Mouse (Mus musculus) lung, postnatal 14 days (tissue): Measurements from ENCODE around the gene Rbms2.
A peak's percentile ranks its signal among the peaks of the same experiment; 100 is the strongest.
"Not testable (repeated sequence)": the region's sequence is repeated elsewhere in the genome, so short reads cannot be mapped to it uniquely, and the experiment has no call there.

Source experiments
- DNase-seq: peaks from one replicate; pipeline ENCODE4 v3.0.0; 2021

Gene Rbms2

GRCm38 (mm10) chr10:128179989-128180388 lies at the start of gene Rbms2:
Gene Rbms2 (minus strand): TSS chr10:128180297.
- peak; percentile 61 for DNase-seq

DNA sequence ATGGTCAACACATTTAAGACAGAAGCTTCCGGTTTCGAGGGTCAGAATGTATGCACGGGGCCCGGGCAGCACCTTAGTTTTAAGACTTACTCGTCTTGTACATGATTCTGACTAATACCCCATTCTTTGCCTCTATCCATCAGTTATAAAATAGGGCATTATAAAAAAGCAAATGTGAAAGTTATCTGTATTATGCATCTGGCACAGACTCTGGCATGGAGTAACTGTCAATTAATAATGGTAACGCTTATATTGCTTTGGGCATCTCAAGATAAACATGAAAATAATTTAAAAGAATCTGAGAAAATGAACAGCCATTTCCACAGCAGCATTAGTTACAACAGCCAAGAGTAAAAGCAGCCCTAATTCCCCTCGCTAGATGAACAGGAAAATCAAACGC lies 47.9 kb upstream of the Rbms2 start:
- no peak for DNase-seq

GRCm38 (mm10) chr10:128227592-128227991 lies 47.5 kb upstream of the Rbms2 start:
- DNase-seq: no peak

DNA sequence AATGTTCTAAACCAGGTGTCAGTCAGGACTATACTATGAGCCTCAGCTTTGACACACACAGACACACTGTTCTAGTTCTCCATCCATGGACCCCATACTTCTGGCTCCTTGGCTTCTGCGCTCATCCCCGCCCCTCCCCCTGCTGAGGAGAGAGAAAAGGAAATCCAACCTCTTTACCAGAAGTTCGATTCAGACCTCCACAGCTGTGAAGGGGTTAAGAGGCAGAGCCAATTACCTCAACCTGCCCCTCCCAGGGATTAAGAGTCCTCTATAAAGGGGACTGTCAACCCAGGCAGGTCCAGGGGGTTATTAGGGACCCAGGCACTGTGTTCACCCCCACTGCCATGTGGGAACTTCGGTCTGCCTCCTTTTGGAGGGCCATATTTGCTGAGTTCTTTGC lies 45.4 kb upstream of the Rbms2 start, which contains the start of gene Mip:
Mip (plus strand) TSS at position 301 of the 400 bp plus-strand sequence.
- no peak for DNase-seq

DNA sequence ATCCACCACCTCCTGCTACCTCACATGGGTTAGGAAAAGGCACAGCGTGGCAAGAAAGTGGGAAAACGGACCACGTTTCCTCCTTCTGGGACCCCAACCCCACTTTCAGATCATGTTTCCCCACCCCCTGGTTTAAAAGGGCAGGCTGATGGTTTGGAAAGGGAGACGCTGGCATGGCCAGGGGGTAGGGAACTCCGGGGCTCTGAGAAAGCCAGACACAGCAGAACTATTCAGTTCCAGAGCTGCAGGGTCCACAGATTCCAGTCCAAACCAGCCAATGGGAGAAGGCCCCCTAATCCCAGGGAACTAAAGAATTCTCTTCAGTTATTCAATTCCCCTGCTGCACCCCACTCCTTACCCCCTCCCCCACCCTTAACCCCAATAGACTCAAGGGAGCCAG lies 45.0 kb upstream of the Rbms2 start:
- no peak for DNase-seq

GRCm38 (mm10) chr10:128221533-128222286 lies 41.6 kb upstream of the Rbms2 start:
- DNase-seq: peak; percentile 6

GRCm38 (mm10) chr10:128218387-128219117 lies 38.5 kb upstream of the Rbms2 start:
- DNase-seq: no peak

DNA sequence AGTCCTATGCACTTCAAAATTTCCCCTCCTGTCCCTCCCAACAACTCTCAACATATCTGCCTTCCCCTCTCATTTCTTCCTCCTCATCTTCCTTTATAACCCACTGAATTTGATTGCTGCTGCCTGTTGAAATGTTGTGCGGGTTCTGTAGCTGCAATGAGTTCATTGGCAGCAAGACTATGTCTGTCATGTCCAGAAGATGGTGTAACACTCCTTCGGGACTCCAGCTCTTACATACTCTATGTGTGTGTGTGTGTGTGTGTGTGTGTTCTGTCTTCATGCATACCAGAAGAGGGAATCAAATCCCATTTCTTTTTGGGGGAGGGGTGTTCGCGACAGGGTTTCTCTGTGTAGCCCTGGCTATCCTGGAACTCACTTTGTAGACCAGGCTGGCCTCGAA lies 34.9 kb upstream of the Rbms2 start:
- no peak for DNase-seq

DNA sequence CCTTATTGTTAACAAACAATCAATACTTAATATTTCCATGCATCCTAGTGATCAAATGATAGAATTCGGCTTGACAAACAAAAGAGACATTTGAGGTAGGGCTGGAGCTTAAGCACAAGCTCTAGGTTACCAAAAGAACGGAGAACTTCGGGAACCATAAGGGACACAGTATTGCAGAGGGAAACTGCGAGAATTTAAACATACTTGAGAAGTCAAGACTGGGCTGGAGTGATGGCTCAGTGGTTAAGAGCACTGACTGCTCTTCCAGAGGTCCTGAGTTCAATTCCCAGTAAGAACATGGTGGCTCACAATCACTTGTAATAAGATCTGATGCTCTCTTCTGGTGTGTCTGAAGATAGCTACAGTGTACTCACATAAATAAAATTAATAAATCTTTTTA lies 34.0 kb upstream of the Rbms2 start:
- not testable (repeated sequence) for DNase-seq

GRCm38 (mm10) chr10:128212871-128213323 lies 32.8 kb upstream of the Rbms2 start:
- peak; percentile 73 for DNase-seq

DNA sequence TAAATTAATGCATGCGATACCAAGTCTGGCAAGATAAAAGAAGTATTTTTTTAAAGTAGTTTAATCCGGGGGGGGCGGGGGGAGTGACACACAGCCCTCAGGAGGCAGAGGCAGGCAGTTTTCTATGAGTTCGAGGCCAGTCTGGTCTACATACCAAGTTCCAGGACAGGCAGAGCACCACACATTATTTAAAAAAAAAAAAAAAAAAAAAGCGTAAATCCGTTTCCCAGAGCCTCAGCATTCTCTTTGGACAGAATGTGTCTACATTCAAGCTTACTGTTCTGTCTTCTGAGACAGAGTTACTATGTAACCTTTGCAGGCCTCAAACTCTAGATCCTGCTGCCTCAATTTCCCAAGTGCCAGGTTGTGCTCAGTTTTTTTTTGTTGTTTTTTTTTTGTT lies 32.1 kb upstream of the Rbms2 start:
- DNase-seq: no peak

- peak; percentile 90 for DNase-seq
Measured at GRCm38 (mm10) chr10:128211390-128212108, 31.5 kb upstream of the Rbms2 start, which contains the start of gene Spryd4. Gene Spryd4 (minus strand): TSS chr10:128211807.

- peak; percentile 3 for DNase-seq
Measured at GRCm38 (mm10) chr10:128210954-128211353, 30.9 kb upstream of the Rbms2 start.

GRCm38 (mm10) chr10:128210131-128210530 lies 30.0 kb upstream of the Rbms2 start:
- no peak for DNase-seq

DNA sequence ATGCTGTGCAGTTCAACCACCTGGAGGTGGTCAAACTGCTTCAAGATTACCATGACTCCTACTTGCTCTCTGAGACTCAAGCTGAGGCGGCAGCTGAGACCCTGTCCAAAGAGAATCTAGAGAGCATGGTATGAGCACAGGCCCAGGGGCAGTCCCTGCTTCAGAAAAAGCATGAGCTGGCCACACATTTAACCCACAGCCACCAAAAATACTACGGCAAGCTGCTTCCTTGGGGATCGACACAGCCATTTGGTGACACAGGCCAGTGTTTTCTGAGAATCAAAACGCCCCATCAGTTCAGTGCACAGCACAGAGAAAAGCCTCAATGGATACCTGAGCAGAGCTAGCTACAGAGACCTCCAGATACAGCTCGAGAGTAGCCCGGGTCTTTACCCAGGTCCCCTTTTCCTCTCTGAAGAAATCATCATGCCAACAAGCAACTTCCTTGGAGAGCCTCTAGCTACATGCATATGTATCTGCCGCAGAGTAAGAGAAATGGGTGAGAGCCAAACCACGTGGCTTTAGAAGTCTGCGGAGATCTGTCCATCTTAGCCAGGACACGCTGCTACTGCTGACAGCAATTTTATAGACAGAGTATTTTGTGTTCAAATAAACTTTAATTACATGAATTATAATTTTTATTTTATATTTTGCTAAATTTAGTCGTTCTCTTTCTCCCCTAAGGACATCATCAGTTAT lies 29.4 kb upstream of the Rbms2 start:
- no peak for DNase-seq

- no peak for DNase-seq
Measured at GRCm38 (mm10) chr10:128208326-128208725, 28.2 kb upstream of the Rbms2 start.

GRCm38 (mm10) chr10:128204941-128205340 lies 24.8 kb upstream of the Rbms2 start:
- DNase-seq: no peak

- no peak for DNase-seq
Measured at GRCm38 (mm10) chr10:128201856-128202255, 21.8 kb upstream of the Rbms2 start.

GRCm38 (mm10) chr10:128194551-128195461 lies 14.7 kb upstream of the Rbms2 start:
- no peak for DNase-seq

GRCm38 (mm10) chr10:128194024-128194550 lies 14.0 kb upstream of the Rbms2 start, which contains the start of gene Gls2:
Gene Gls2 (plus strand): TSS chr10:128194457.
- DNase-seq: peak; percentile 97

- no peak for DNase-seq
Measured at GRCm38 (mm10) chr10:128193113-128193512, 13.0 kb upstream of the Rbms2 start.
